Mouse (Mus musculus) kidney, adult 2 months (tissue): ENCODE results near the gene Sec1. TPM values are rescaled to one million over a fixed set of nuclear protein-coding genes. Genes with fewer than 3 reads are reported as not detected.

Experiments used
- DNase-seq: peaks from one replicate; pipeline ENCODE4 v3.0.0; 2021
- H3K27ac ChIP-seq: fragments of 200-500 bp; 2 replicates; pipeline ENCODE4 v1.5.1; 2012; ENCODE audit warnings: low read depth, low read length, control low read depth, inconsistent platforms; ENCODE audit not compliant: insufficient read depth
- H3K27me3 ChIP-seq: fragments of 200-500 bp; replicated peaks from 2 replicates; pipeline ENCODE4 v1.6.1; 2012; ENCODE audit warnings: mild to moderate bottlenecking, moderate library complexity, low read length, inconsistent platforms; ENCODE audit not compliant: control insufficient read depth, insufficient read depth
- H3K36me3 ChIP-seq: fragments of 200-500 bp; 2 replicates; pipeline ENCODE4 v1.6.1; 2012; ENCODE audit warnings: mild to moderate bottlenecking, moderate library complexity, low read length, inconsistent platforms; ENCODE audit not compliant: control insufficient read depth, insufficient read depth
- H3K4me1 ChIP-seq: fragments of 200-500 bp; 2 replicates; pipeline ENCODE4 v1.6.1; 2011; ENCODE audit warnings: low read length; ENCODE audit not compliant: control insufficient read depth, insufficient read depth
- H3K4me3 ChIP-seq: fragments of 200-500 bp; 2 replicates; pipeline ENCODE4 v1.5.1; 2011; ENCODE audit warnings: mild to moderate bottlenecking, low read depth, low read length, control low read depth; ENCODE audit not compliant: insufficient read depth
- CTCF ChIP-seq: fragments of 200-500 bp; conservative IDR thresholded peaks from 2 replicates; pipeline ENCODE4 v1.5.1; 2011; ENCODE audit warnings: low read depth, mild to moderate bottlenecking, control low read depth, low read length, moderate library complexity, mixed read lengths; ENCODE audit not compliant: insufficient read depth, insufficient read length
- POLR2A ChIP-seq: fragments of 200-500 bp; IDR thresholded peaks from one replicate; pipeline ENCODE4 v1.6.1; 2011; ENCODE audit warnings: low read depth, low read length, control low read depth
- WGBS: fragments of 180-500 bp; shearing (Covaris S2); methylation state at CpG from one replicate; pipeline ENCODE4 v1.1.7; 2018; 5-methylcytosine and 5-hydroxymethylcytosine counted together
- polyA plus RNA-seq: library from polyadenylated mRNA; depleted of rRNA; stranded (reverse); fragments of >200 nt; gene quantifications from 2 replicates; pipeline ENCODE4 v1.2.3, GENCODE M21; 2012

The Sec1 gene
- polyA plus RNA-seq, 1 experiment, result 0.22 TPM

- no peaks in the 10 kb centered on the region for H3K27me3 ChIP-seq
- TF ChIP-seq CTCF, result no peak
- no peak for TF ChIP-seq POLR2A
- H3K36me3 ChIP-seq, result no peaks in the 10 kb centered on the region; the same call in 1 of the 2 replicates
- H3K27ac ChIP-seq, result no peak overlapping the region
- H3K4me1 ChIP-seq, result 0 out of 2 replicates have a peak, but pooled peaks cover 4% of the 10 kb centered on the region
- WGBS, result 64% methylated on average over 13 of the region's 13 CpGs
- no peak for DNase-seq
- H3K4me3 ChIP-seq, result no peak overlapping the region
Observed at GRCm38 (mm10) chr7:45722348-45722713, 28.1 kb upstream of the Sec1 start.

- Histone ChIP-seq H3K4me3 (no peak overlapping the region), H3K36me3 (no peaks in the 10 kb centered on the region; the same call in 1 of the 2 replicates), H3K4me1 (0 out of 2 replicates have a peak, but pooled peaks cover 4% of the 10 kb centered on the region), H3K27me3 (no peaks in the 10 kb centered on the region), H3K27ac (no peak overlapping the region)
- TF ChIP-seq POLR2A, result no peak
- TF ChIP-seq CTCF, result no peak
- WGBS, result 68% methylated on average over 13 of the region's 13 CpGs
- DNase-seq, result no peak
Observed at GRCm38 (mm10) chr7:45721642-45722347, 27.6 kb upstream of the Sec1 start.

DNA sequence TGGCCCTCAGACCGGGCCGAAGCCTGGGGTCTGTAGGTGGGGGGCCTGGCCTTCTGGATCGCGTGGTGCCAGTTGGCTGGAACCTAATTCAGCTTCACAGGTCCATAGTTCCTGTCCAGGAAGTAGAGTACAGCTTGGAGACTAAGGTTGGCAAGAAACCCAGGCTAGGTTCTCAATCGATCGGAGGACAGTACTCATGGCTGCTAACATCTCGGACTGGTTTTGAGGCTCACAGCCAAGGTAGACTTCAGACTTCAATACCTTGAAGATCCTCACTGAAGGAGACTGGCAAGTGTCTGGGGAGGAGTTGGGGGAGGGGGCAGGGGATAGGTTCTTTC is 27.0 kb upstream of the Sec1 start:
- WGBS, result 71% methylated on average over 7 of the region's 7 CpGs
- DNase-seq, result no peak
- H3K4me3 ChIP-seq, result no peak overlapping the region
- no peak for TF ChIP-seq POLR2A
- no peak for TF ChIP-seq CTCF
- no peaks in the 10 kb centered on the region; the same call in 1 of the 2 replicates for H3K36me3 ChIP-seq
- H3K27ac ChIP-seq, result no peak overlapping the region
- H3K4me1 ChIP-seq, result 0 out of 2 replicates have a peak, but pooled peaks cover 4% of the 10 kb centered on the region
- no peaks in the 10 kb centered on the region for H3K27me3 ChIP-seq

GRCm38 (mm10) chr7:45720413-45721233 is 26.4 kb upstream of the Sec1 start, which contains the start of gene Fam83e:
Gene Fam83e (plus strand): TSS chr7:45721212.
- Histone ChIP-seq H3K36me3 (no peaks in the 10 kb centered on the region; the same call in 1 of the 2 replicates), H3K27ac (no peak within 1 kb of the TSS), H3K27me3 (no peaks in the 10 kb centered on the region), H3K4me1 (peaks cover 9% of the 10 kb centered on the region), H3K4me3 (no peak within 1 kb of the TSS)
- DNase-seq, result no peak
- WGBS, result 67% methylated on average over 14 of the region's 14 CpGs
- TF ChIP-seq CTCF, result no peak
- TF ChIP-seq POLR2A, result no peak

- Histone ChIP-seq H3K4me1 (peaks cover 11% of the 10 kb centered on the region), H3K27ac (no peak overlapping the region), H3K36me3 (no peaks in the 10 kb centered on the region; the same call in 1 of the 2 replicates), H3K4me3 (no peak overlapping the region), H3K27me3 (no peaks in the 10 kb centered on the region)
- TF ChIP-seq POLR2A (no peak), CTCF (no peak)
- WGBS, result 79% methylated on average over 16 of the region's 16 CpGs
- no peak for DNase-seq
Observed at GRCm38 (mm10) chr7:45719738-45720412, 25.7 kb upstream of the Sec1 start.

DNA sequence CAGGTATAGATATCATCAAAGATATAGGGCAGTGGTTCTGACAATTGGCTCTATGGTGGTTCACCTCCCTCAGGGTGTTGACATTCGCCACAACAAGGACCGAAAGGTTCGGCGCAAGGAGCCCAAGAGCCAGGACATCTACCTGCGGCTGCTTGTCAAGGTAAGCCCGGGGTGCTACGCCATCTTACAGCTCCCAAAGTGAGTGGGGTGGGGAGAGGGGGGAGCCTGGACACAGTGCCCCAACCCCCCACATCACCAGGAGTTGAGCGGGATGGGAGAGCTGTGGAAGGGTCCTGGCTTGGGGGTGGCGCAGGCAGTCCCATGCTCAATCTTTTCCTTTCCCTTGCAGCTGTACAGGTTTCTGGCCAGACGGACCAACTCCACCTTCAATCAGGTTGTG is 25.0 kb upstream of the Sec1 start:
- WGBS, result 76% methylated on average over 10 of the region's 10 CpGs
- TF ChIP-seq CTCF (no peak), POLR2A (no peak)
- no peak for DNase-seq
- Histone ChIP-seq H3K27ac (no peak overlapping the region), H3K4me3 (no peak overlapping the region), H3K36me3 (no peaks in the 10 kb centered on the region; the same call in 1 of the 2 replicates), H3K27me3 (no peaks in the 10 kb centered on the region), H3K4me1 (peaks cover 14% of the 10 kb centered on the region)

GRCm38 (mm10) chr7:45718331-45718730 is 24.1 kb upstream of the Sec1 start:
- under 1% methylated on average over 20 of the region's 20 CpGs for WGBS

More at GRCm38 (mm10) chr7:45718331-45718730, 24.1 kb upstream of the Sec1 start:
- TF ChIP-seq CTCF, result no peak
- TF ChIP-seq POLR2A, result no peak
- Histone ChIP-seq H3K27ac (peak overlapping the region; percentile 69), H3K36me3 (peaks cover under 1% of the 10 kb centered on the region; the same call in 1 of the 2 replicates), H3K4me1 (peaks cover 20% of the 10 kb centered on the region), H3K4me3 (peak overlapping the region; percentile 90), H3K27me3 (no peaks in the 10 kb centered on the region)
- DNase-seq, result no peak
